Mouse (Mus musculus): ENCODE data around the gene Mcf2. TPM values are rescaled to one million over a fixed set of nuclear protein-coding genes. Genes with fewer than 3 reads are reported as not detected.

The Mcf2 gene
- total RNA-seq (2021) = not detected
- long read RNA-seq, experiment 1 = 0 reads
- long read RNA-seq, experiment 2 = 0 reads

GRCm38 (mm10) chrX:60178744-60179458 lies at the start of gene Mcf2:
Gene Mcf2 (minus strand): TSS chrX:60179089.
- peak in 1 of 2 experiments; percentile 6 for DNase-seq (ENCODE audit: low spot score in 2 of 2)

GRCm38 (mm10) chrX:60187726-60188125 lies 8.8 kb upstream of the Mcf2 start:
- no peak for DNase-seq (ENCODE audit: low spot score in 2 of 2)

GRCm38 (mm10) chrX:60182611-60183010 lies 3.7 kb upstream of the Mcf2 start:
- no peak for DNase-seq (ENCODE audit: low spot score in 2 of 2)

- DNase-seq (ENCODE audit: low spot score in 2 of 2) = no peak
Observed at GRCm38 (mm10) chrX:60178025-60178743, 705 bp downstream of the Mcf2 start.

GRCm38 (mm10) chrX:60170106-60170505 lies 8.8 kb downstream of the Mcf2 start:
- no peak for DNase-seq (ENCODE audit: low spot score in 2 of 2)

- DNase-seq (ENCODE audit: low spot score in 2 of 2) = no peak
Observed at GRCm38 (mm10) chrX:60169511-60169910, 9.4 kb downstream of the Mcf2 start.

- DNase-seq (ENCODE audit: low spot score in 2 of 2) = no peak
Observed at GRCm38 (mm10) chrX:60168796-60169195, 10.1 kb downstream of the Mcf2 start.

GRCm38 (mm10) chrX:60147268-60147974 lies 31.5 kb downstream of the Mcf2 start:
- peak in 1 of 2 experiments; percentile 6 for DNase-seq (ENCODE audit: low spot score in 2 of 2)

- no peak for DNase-seq (ENCODE audit: low spot score in 2 of 2)
Observed at GRCm38 (mm10) chrX:60075359-60075758, 103.5 kb downstream of the Mcf2 start.

GRCm38 (mm10) chrX:60055185-60055584 lies 123.7 kb downstream of the Mcf2 start:
- DNase-seq (ENCODE audit: low spot score in 2 of 2) = no peak

GRCm38 (mm10) chrX:60054745-60055144 lies 124.1 kb downstream of the Mcf2 start:
- DNase-seq (ENCODE audit: low spot score in 2 of 2) = no peak

GRCm38 (mm10) chrX:60026654-60027053 lies 152.2 kb downstream of the Mcf2 start:
- DNase-seq (ENCODE audit: low spot score in 2 of 2) = peak in 1 of 2 experiments; percentile 7

- no peak for DNase-seq (ENCODE audit: low spot score in 2 of 2)
Observed at GRCm38 (mm10) chrX:60021595-60021994, 157.3 kb downstream of the Mcf2 start.

GRCm38 (mm10) chrX:60021007-60021406 lies 157.9 kb downstream of the Mcf2 start:
- DNase-seq (ENCODE audit: low spot score in 2 of 2) = no peak

GRCm38 (mm10) chrX:60014588-60014987 lies 164.3 kb downstream of the Mcf2 start:
- no peak for DNase-seq (ENCODE audit: low spot score in 2 of 2)

GRCm38 (mm10) chrX:60013084-60013676 lies 165.7 kb downstream of the Mcf2 start:
- DNase-seq (ENCODE audit: low spot score in 2 of 2) = peak in 1 of 2 experiments; percentile 7

Other genes starting within 250 kb of the Mcf2 start
- gene F9, start 179.6 kb downstream of the Mcf2 start, total RNA-seq (2021) = under 1 TPM in 1 of 2 experiments, not detected in 1; 0.10 TPM

Measured in gastrocnemius, postnatal 4 days (tissue).